Mouse (Mus musculus) kidney, embryonic 15.5 days (tissue): Measurements from ENCODE around the gene Il6st. TPM values are rescaled to one million over a fixed set of nuclear protein-coding genes. Genes with fewer than 3 reads are reported as not detected.

ENCODE experiments used
- ATAC-seq: fragments of 200-750 bp; cut with Nextera tagmentation; replicated peaks from 2 replicates; pipeline ENCODE4 v1.8.0; 2017; ENCODE audit warnings: moderate TSS enrichment; ENCODE audit not compliant: low FRiP score
- H3K27ac ChIP-seq: fragments of 300-500 bp; sonication (generic); 2 replicates; pipeline ENCODE4 v1.5.1; 2015; ENCODE audit warnings: mild to moderate bottlenecking, inconsistent platforms
- H3K27me3 ChIP-seq: fragments of 300-500 bp; sonication (generic); 2 replicates; pipeline ENCODE4 v1.6.1; 2015; ENCODE audit warnings: inconsistent platforms
- H3K36me3 ChIP-seq: fragments of 300-500 bp; sonication (generic); 2 replicates; pipeline ENCODE4 v1.6.1; 2015; ENCODE audit warnings: inconsistent platforms
- H3K4me1 ChIP-seq: fragments of 300-500 bp; sonication (generic); 2 replicates; pipeline ENCODE4 v1.6.1; 2015; ENCODE audit warnings: inconsistent platforms
- H3K4me2 ChIP-seq: fragments of 300-500 bp; sonication (generic); 2 replicates; pipeline ENCODE4 v1.6.1; 2015; ENCODE audit warnings: moderate library complexity, mild to moderate bottlenecking, inconsistent platforms
- H3K4me3 ChIP-seq: fragments of 300-500 bp; sonication (generic); replicated peaks from 2 replicates; pipeline ENCODE4 v1.5.1; 2015; ENCODE audit warnings: mild to moderate bottlenecking, inconsistent platforms
- H3K9ac ChIP-seq: fragments of 300-500 bp; sonication (generic); 2 replicates; pipeline ENCODE4 v1.6.1; 2015; ENCODE audit warnings: mild to moderate bottlenecking, inconsistent platforms
- H3K9me3 ChIP-seq: fragments of 300-500 bp; sonication (generic); replicated peaks from 2 replicates; pipeline ENCODE4 v1.6.1; 2016; ENCODE audit warnings: inconsistent platforms
- WGBS: fragments of 180-500 bp; shearing (Covaris S2); methylation state at CpG from one replicate; pipeline ENCODE4 v1.1.7; 2015; ENCODE audit warnings: mixed read lengths; 5-methylcytosine and 5-hydroxymethylcytosine counted together
- polyA plus RNA-seq: library from polyadenylated mRNA; unstranded; fragments of >200 nt; fragmentation: Nextera tagmentation; extraction: Ambion mirVana; gene quantifications from 2 replicates; pipeline ENCODE4 v1.2.1, GENCODE M21; 2015

The Il6st gene
- polyA plus RNA-seq, 1 experiment from 2014 or later, result 40.4 TPM

GRCm38 (mm10) chr13:112551641-112552548 lies 88.0 kb downstream of the Il6st start:
- H3K4me3 ChIP-seq, result no peak overlapping the region
- H3K4me2 ChIP-seq, result no peak overlapping the region
- H3K27ac ChIP-seq, result no peak overlapping the region
- H3K27me3 ChIP-seq, result no peaks in the 10 kb centered on the region
- WGBS, result 79% methylated on average over 7 of the region's 7 CpGs
- no peak for ATAC-seq
- no peak overlapping the region for H3K9ac ChIP-seq
- H3K4me1 ChIP-seq, result no peaks in the 10 kb centered on the region
- H3K36me3 ChIP-seq, result no peaks in the 10 kb centered on the region
- no peaks in the 10 kb centered on the region for H3K9me3 ChIP-seq

DNA sequence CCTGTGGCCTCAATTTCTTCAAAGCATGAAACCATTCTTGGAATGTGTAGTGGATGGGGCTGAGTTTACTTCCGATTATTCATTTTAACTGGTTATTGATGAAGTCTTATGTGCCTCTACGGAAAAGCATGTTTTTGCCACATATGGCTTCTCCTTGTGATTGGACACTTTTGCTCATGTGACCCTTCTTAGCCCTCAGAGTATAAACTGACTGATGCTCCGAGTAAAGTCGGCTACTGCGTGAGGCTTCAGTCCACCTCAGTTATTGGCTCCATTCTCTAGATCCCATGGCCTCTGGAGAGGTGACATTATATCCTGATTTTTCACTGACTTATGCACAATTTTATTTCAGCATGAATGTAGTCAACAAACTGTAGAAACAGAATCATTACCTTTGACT lies 89.4 kb downstream of the Il6st start:
- Histone ChIP-seq H3K9me3 (no peaks in the 10 kb centered on the region), H3K9ac (no peak overlapping the region), H3K27ac (no peak overlapping the region), H3K27me3 (no peaks in the 10 kb centered on the region), H3K4me1 (no peaks in the 10 kb centered on the region), H3K4me3 (no peak overlapping the region), H3K36me3 (no peaks in the 10 kb centered on the region), H3K4me2 (no peak overlapping the region)
- ATAC-seq, result no peak
- 92% methylated on average over 5 of the region's 5 CpGs for WGBS

DNA sequence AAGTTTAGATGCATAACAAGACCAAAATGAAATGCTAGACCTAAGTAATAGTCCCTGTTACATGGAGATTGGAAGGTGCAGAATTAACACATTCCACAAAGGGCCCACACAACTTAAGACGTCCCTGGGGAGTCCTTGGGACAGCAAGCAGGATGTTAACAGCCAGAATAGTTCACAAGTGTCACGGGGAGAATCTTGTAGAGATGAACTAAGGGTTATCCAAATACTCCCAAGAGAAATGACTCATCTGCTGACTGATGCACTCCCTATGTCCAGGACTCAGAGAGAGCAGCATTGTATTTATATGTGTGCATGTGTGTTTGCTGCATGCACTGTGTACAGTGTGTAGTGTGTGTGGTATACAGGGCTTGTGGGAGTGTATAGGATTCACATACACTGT lies 92.6 kb downstream of the Il6st start:
- Histone ChIP-seq H3K4me3 (no peak overlapping the region), H3K27ac (no peak overlapping the region), H3K36me3 (no peaks in the 10 kb centered on the region), H3K4me2 (no peak overlapping the region), H3K27me3 (no peaks in the 10 kb centered on the region), H3K9me3 (no peaks in the 10 kb centered on the region), H3K9ac (no peak overlapping the region), H3K4me1 (no peaks in the 10 kb centered on the region)
- WGBS, result 20% methylated on average over 2 of the region's 2 CpGs
- ATAC-seq, result no peak

Other genes starting within 250 kb of the Il6st start
- gene Ankrd55, start 175.6 kb upstream of the Il6st start, polyA plus RNA-seq, result 0.21 and 0.31 TPM in 2 replicates
- gene Il31ra, start 130.3 kb downstream of the Il6st start, polyA plus RNA-seq, result 0.10 and 0.14 TPM in 2 replicates
- 0.28 and 0.49 TPM in 2 replicates for gene Ddx4, start 188.4 kb downstream of the Il6st start, polyA plus RNA-seq
- 14.7 and 15.2 TPM in 2 replicates for gene Slc38a9, start 196.7 kb downstream of the Il6st start, polyA plus RNA-seq